Mouse (Mus musculus): ENCODE data around the gene Nt5c3b. TPM values are rescaled to one million over a fixed set of nuclear protein-coding genes. Genes with fewer than 3 reads are reported as not detected.

Gene Nt5c3b
- polyA plus RNA-seq (2015; fragmentation: Nextera tagmentation; extraction: Ambion mirVana) = 37.4 and 44.0 TPM in 2 replicates

DNA sequence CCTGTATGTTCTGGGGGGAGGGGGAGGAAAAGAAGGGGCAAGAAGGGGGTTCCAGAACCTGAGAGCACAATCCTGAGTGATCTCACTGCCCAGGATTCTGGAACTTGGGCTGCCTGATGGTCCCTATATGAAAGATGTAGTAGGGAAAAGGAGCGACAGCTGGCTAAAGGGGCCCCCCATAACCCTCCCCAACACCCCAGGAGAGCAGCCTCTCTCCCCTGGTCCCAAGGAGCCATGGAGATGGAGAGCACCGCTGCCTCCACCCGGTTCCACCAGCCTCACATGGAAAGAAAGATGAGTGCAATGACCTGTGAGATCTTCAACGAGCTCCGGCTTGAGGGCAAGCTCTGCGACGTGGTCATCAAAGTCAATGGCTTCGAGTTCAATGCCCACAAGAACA lies at the start of gene Nt5c3b, which contains the start of gene Klhl10:
Gene Nt5c3b (minus strand): TSS at position 12 of the 400 bp plus-strand sequence.
Gene Klhl10 (plus strand): TSS at position 121 of the 400 bp plus-strand sequence.

GRCm38 (mm10) chr11:100472197-100472934 lies 30.8 kb upstream of the Nt5c3b start, which contains the start of gene Klhl11:
Klhl11 (minus strand) TSS chr11:100472741.

GRCm38 (mm10) chr11:100414914-100415822 lies 26.4 kb downstream of the Nt5c3b start, which contains the start of gene Fkbp10:
Fkbp10 (plus strand) TSS chr11:100415697.

DNA sequence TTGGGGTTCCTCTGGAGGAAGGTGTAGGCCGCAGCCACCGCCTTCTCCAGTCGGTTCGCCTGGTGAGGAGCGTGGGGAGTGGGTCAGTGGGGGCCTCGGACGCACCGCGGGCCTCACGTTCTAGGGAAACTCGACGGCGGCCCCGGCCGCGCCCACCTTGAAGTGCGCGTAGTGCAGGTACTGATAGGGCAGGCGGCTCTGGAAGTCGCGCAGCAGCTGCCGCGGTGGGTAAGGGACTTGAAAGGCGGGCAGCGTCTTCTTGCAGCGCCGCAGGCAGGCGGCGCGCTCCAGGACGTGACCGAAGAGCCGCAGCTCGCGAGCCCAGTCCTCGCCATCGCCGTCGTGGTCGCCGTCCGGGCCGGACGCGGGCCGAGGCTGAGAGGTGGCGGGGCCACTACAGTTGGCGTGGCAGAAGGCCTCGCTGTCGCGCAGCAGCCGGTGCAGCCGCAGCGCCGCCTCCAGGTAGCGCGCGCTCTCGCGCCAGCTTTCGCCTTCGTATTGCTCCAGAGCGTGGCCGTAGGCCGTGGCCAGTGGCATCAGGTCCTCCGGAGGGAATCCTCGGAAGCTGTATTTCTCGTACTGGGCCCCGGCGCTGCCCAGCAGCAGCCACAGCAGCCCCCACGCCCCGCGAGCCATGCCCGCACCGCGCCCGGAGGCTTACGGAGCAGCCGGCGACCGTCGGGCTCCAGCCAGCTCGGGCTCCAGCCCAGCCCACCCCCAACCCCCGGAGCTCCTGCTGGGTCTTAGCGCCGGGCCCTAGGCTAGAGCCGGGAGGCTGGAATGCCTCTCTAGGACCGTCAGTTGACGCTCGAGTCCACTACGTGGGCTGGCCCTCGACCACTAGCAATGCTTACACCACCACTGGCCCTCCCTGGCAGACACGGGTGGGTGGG lies 27.3 kb downstream of the Nt5c3b start, which contains the start of gene P3h4:
Gene P3h4 (minus strand): TSS at position 816 of the 893 bp plus-strand sequence.

DNA sequence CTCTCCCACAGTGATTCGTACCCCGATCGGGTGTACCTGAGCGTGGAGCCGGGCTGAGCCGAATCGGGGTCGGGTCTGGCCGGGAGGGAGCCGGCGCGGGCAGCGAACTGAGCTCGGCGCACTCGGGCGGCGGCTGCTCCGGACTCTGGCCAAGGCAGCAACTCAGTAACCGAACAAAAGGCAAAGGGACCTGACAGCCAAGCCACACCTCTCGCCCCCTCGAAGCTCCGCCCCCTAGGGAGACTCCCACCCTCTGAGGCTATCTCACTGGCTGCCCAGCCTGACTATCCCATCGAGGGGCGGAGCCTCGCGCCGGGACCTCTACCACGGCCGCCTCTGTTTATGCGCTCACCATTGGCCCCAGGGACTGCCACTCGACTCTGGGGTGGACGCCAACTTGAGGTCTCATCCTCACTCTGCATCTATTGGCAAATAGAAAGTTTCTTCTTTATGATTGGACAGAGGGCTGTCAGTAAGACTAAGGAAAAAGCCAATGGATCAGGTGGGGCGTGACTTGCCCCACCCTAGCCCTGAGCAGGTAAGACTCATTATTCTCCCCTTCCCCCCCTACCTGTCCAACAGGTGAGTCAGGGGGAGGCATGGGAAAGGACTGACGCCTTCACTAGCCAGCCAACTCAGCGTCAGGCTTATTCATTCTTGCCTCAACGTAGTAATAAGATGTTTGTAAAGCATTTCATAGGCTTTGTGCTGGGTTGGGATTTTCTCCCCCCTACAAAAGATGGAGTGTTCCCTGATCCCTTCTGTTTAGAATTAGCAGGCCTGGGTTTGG lies 43.8 kb downstream of the Nt5c3b start, which contains the start of gene Jup:
Gene Jup (minus strand): TSS at position 164 of the 790 bp plus-strand sequence.

Other genes starting within 250 kb of the Nt5c3b start
- not detected in 2 replicates for gene Krt9, start 248.6 kb downstream of the Nt5c3b start, polyA plus RNA-seq (2015; fragmentation: Nextera tagmentation; extraction: Ambion mirVana)
- gene Krt14, start 234.3 kb downstream of the Nt5c3b start, polyA plus RNA-seq (2015; fragmentation: Nextera tagmentation; extraction: Ambion mirVana) = 7.3 and 10.0 TPM in 2 replicates
- gene Krt16, start 192.9 kb downstream of the Nt5c3b start, polyA plus RNA-seq (2015; fragmentation: Nextera tagmentation; extraction: Ambion mirVana) = not detected in 2 replicates
- gene Krt17, start 180.8 kb downstream of the Nt5c3b start, polyA plus RNA-seq (2015; fragmentation: Nextera tagmentation; extraction: Ambion mirVana) = 0.35 and 0.47 TPM in 2 replicates
- gene Krt42, start 171.9 kb downstream of the Nt5c3b start, polyA plus RNA-seq (2015; fragmentation: Nextera tagmentation; extraction: Ambion mirVana) = not detected in 2 replicates
- 1,779 and 1,788 TPM in 2 replicates for gene Eif1, start 121.9 kb downstream of the Nt5c3b start, polyA plus RNA-seq (2015; fragmentation: Nextera tagmentation; extraction: Ambion mirVana)
- gene Gast, start 107.4 kb downstream of the Nt5c3b start, polyA plus RNA-seq (2015; fragmentation: Nextera tagmentation; extraction: Ambion mirVana) = not detected in 2 replicates
- gene Hap1, start 85.7 kb downstream of the Nt5c3b start, polyA plus RNA-seq (2015; fragmentation: Nextera tagmentation; extraction: Ambion mirVana) = 1.9 and 2.3 TPM in 2 replicates
- gene Jup, start 44.0 kb downstream of the Nt5c3b start, polyA plus RNA-seq (2015; fragmentation: Nextera tagmentation; extraction: Ambion mirVana) = 17.7 and 22.8 TPM in 2 replicates
- 11.7 and 17.0 TPM in 2 replicates for gene P3h4, start 27.0 kb downstream of the Nt5c3b start, polyA plus RNA-seq (2015; fragmentation: Nextera tagmentation; extraction: Ambion mirVana)
- gene Fkbp10, start 26.1 kb downstream of the Nt5c3b start, polyA plus RNA-seq (2015; fragmentation: Nextera tagmentation; extraction: Ambion mirVana) = 30.1 and 37.1 TPM in 2 replicates
- gene Klhl10, start 109 bp upstream of the Nt5c3b start, polyA plus RNA-seq (2015; fragmentation: Nextera tagmentation; extraction: Ambion mirVana) = 0.07 and 0.27 TPM in 2 replicates
- gene Klhl11, start 30.9 kb upstream of the Nt5c3b start, polyA plus RNA-seq (2015; fragmentation: Nextera tagmentation; extraction: Ambion mirVana) = 1.9 and 2.7 TPM in 2 replicates
- 36.3 and 40.0 TPM in 2 replicates for gene Acly, start 86.2 kb upstream of the Nt5c3b start, polyA plus RNA-seq (2015; fragmentation: Nextera tagmentation; extraction: Ambion mirVana)
- 0.22 TPM in 2 replicates for gene Ttc25, start 103.8 kb upstream of the Nt5c3b start, polyA plus RNA-seq (2015; fragmentation: Nextera tagmentation; extraction: Ambion mirVana)
- 33.2 and 40.8 TPM in 2 replicates for gene Cnp, start 133.1 kb upstream of the Nt5c3b start, polyA plus RNA-seq (2015; fragmentation: Nextera tagmentation; extraction: Ambion mirVana)
- 22.4 and 25.7 TPM in 2 replicates for gene Nkiras2, start 177.4 kb upstream of the Nt5c3b start, polyA plus RNA-seq (2015; fragmentation: Nextera tagmentation; extraction: Ambion mirVana)
- 88.8 and 94.0 TPM in 2 replicates for gene Dnajc7, start 178.4 kb upstream of the Nt5c3b start, polyA plus RNA-seq (2015; fragmentation: Nextera tagmentation; extraction: Ambion mirVana)

All from spleen, postnatal 0 days (tissue).